Mouse (Mus musculus) MEL (cell line): ENCODE measurements around the gene Susd3. TPM values are rescaled to one million over a fixed set of nuclear protein-coding genes. Genes with fewer than 3 reads are reported as not detected.

ENCODE experiments used
- DNase-seq: peaks from one replicate; pipeline ENCODE4 v3.0.0; 2011; ENCODE audit warnings: low read depth, low spot score
- H3K27ac ChIP-seq: 2 replicates; pipeline ENCODE4 v1.5.1; 2012; ENCODE audit warnings: low read depth, mild to moderate bottlenecking, control low read depth, low read length, moderate library complexity; ENCODE audit not compliant: control insufficient read depth
- H3K27me3 ChIP-seq, 2 experiments: fragments of 150-350 bp in 1 of 2; sonication (generic) in 1 of 2; 2 replicates each; pipeline ENCODE4 v1.6.1; 2012; ENCODE audit warnings: low read length in 2 of 2, mild to moderate bottlenecking in 2 of 2, improper control_type of control experiment in 1 of 2, moderate library complexity in 1 of 2; ENCODE audit not compliant: insufficient read depth in 2 of 2, control insufficient read depth in 1 of 2
- H3K36me3 ChIP-seq, 2 experiments: 2 replicates each; pipeline ENCODE4 v1.6.1; 2012 to 2014; ENCODE audit warnings: low read length in 2 of 2, improper control_type of control experiment in 1 of 2, inconsistent platforms in 1 of 2, mild to moderate bottlenecking in 1 of 2; ENCODE audit not compliant: insufficient read depth in 2 of 2, control insufficient read depth in 1 of 2
- H3K4me1 ChIP-seq, 2 experiments: fragments of 150-350 bp in 1 of 2; sonication (generic) in 1 of 2; 2 replicates each; pipeline ENCODE4 v1.6.1; 2012; ENCODE audit warnings: low read length in 2 of 2, improper control_type of control experiment in 1 of 2, mild to moderate bottlenecking in 1 of 2; ENCODE audit not compliant: insufficient read depth in 2 of 2, control insufficient read depth in 1 of 2
- H3K4me3 ChIP-seq, 2 experiments: fragments of 150-350 bp in 1 of 2; sonication (generic) in 1 of 2; 2 replicates each; pipeline ENCODE4 v1.5.1; 2012; ENCODE audit warnings: low read depth in 2 of 2, low read length in 2 of 2, mild to moderate bottlenecking in 2 of 2, moderate library complexity in 2 of 2, control low read depth in 1 of 2, improper control_type of control experiment in 1 of 2; ENCODE audit not compliant: control insufficient read depth in 1 of 2, insufficient read depth in 1 of 2
- H3K79me2 ChIP-seq: 2 replicates; pipeline ENCODE4 v1.6.1; 2012; ENCODE audit warnings: mild to moderate bottlenecking, low read length, moderate library complexity; ENCODE audit not compliant: control insufficient read depth, poor library complexity, insufficient read depth
- H3K9ac ChIP-seq: 2 replicates; pipeline ENCODE4 v1.6.1; 2012; ENCODE audit warnings: low read depth, mild to moderate bottlenecking, control low read depth, low read length, moderate library complexity; ENCODE audit not compliant: control insufficient read depth, poor library complexity, severe bottlenecking
- H3K9me3 ChIP-seq: fragments of 150-350 bp; sonication (generic); replicated peaks from 2 replicates; pipeline ENCODE4 v1.6.1; 2012; ENCODE audit warnings: mild to moderate bottlenecking, low read length, improper control_type of control experiment, moderate library complexity; ENCODE audit not compliant: insufficient read depth
- BHLHE40 ChIP-seq: IDR thresholded peaks from 2 replicates; pipeline ENCODE4 v1.6.1; 2012; ENCODE audit warnings: low read depth, mild to moderate bottlenecking, inconsistent platforms, low read length, improper control_type of control experiment, borderline replicate concordance
- CHD1 ChIP-seq: IDR thresholded peaks from 2 replicates; pipeline ENCODE4 v1.6.1; 2012; ENCODE audit warnings: low read depth, mild to moderate bottlenecking, inconsistent platforms, low read length, improper control_type of control experiment
- CHD2 ChIP-seq: IDR thresholded peaks from 2 replicates; pipeline ENCODE4 v1.6.1; 2011; ENCODE audit warnings: low read length, improper control_type of control experiment
- CTCF ChIP-seq, 3 experiments: IDR thresholded peaks in 2 of 3; conservative IDR thresholded peaks in 1 of 3; 2 replicates each; pipeline ENCODE4 v1.5.1; 2011 to 2012; ENCODE audit warnings: low read length in 3 of 3, low read depth in 2 of 3, mild to moderate bottlenecking in 2 of 3, improper control_type of control experiment in 1 of 3, inconsistent platforms in 1 of 3, mixed read lengths in 1 of 3, moderate library complexity in 1 of 3; ENCODE audit not compliant: control insufficient read depth in 1 of 3, insufficient read depth in 1 of 3, poor library complexity in 1 of 3, severe bottlenecking in 1 of 3
- E2F4 ChIP-seq: IDR thresholded peaks from 2 replicates; pipeline ENCODE4 v1.6.1; 2011; ENCODE audit warnings: low read depth, low read length, improper control_type of control experiment, borderline replicate concordance
- EP300 ChIP-seq, 2 experiments: IDR thresholded peaks; 2 replicates each; pipeline ENCODE4 v1.6.1; 2011; ENCODE audit warnings: improper control_type of control experiment in 2 of 2, low read length in 2 of 2, low read depth in 1 of 2, mild to moderate bottlenecking in 1 of 2
- ETS1 ChIP-seq: IDR thresholded peaks from 2 replicates; pipeline ENCODE4 v1.6.1; 2012; ENCODE audit warnings: low read depth, mild to moderate bottlenecking, inconsistent platforms, low read length, improper control_type of control experiment, moderate library complexity
- HCFC1 ChIP-seq: IDR thresholded peaks from 2 replicates; pipeline ENCODE4 v1.6.1; 2012; ENCODE audit warnings: low read depth, mild to moderate bottlenecking, inconsistent platforms, low read length, improper control_type of control experiment, moderate library complexity
- JUND ChIP-seq: IDR thresholded peaks from 2 replicates; pipeline ENCODE4 v1.6.1; 2011; ENCODE audit warnings: low read depth, mild to moderate bottlenecking, improper control_type of control experiment, low read length
- KAT2A ChIP-seq: conservative IDR thresholded peaks from 2 replicates; pipeline ENCODE4 v1.6.1; 2012; ENCODE audit warnings: low read depth, low read length, improper control_type of control experiment, inconsistent platforms
- MAFK ChIP-seq: IDR thresholded peaks from 2 replicates; pipeline ENCODE4 v1.6.1; 2011; ENCODE audit warnings: low read depth, mild to moderate bottlenecking, low read length, improper control_type of control experiment, borderline replicate concordance
- MEF2A ChIP-seq: IDR thresholded peaks from 2 replicates; pipeline ENCODE4 v1.6.1; 2014; ENCODE audit warnings: low read depth, mild to moderate bottlenecking, inconsistent platforms, low read length, improper control_type of control experiment; ENCODE audit not compliant: poor library complexity, insufficient replicate concordance, severe bottlenecking; ENCODE audit errors: extremely low read depth
- MYC ChIP-seq: IDR thresholded peaks from 2 replicates; pipeline ENCODE4 v1.6.1; 2011; ENCODE audit warnings: low read depth, mild to moderate bottlenecking, low read length, improper control_type of control experiment, moderate library complexity
- NELFE ChIP-seq: IDR thresholded peaks from 2 replicates; pipeline ENCODE4 v1.6.1; 2011; ENCODE audit warnings: low read depth, low read length, improper control_type of control experiment
- NRF1 ChIP-seq: IDR thresholded peaks from 2 replicates; pipeline ENCODE4 v1.6.1; 2014; ENCODE audit warnings: low read depth, mild to moderate bottlenecking, inconsistent platforms, low read length, improper control_type of control experiment, moderate library complexity; ENCODE audit not compliant: poor library complexity, insufficient read depth, severe bottlenecking
- POLR2AphosphoS2 ChIP-seq: IDR thresholded peaks from 2 replicates; pipeline ENCODE4 v1.6.1; 2011; ENCODE audit warnings: low read length, improper control_type of control experiment
- POLR2AphosphoS5 ChIP-seq: IDR thresholded peaks from 2 replicates; pipeline ENCODE4 v1.6.1; 2012; ENCODE audit warnings: low read depth, borderline replicate concordance, mild to moderate bottlenecking, inconsistent platforms, low read length, moderate library complexity, mixed read lengths
- RAD21 ChIP-seq: IDR thresholded peaks from 2 replicates; pipeline ENCODE4 v1.6.1; 2011; ENCODE audit warnings: mild to moderate bottlenecking, low read depth, low read length, improper control_type of control experiment
- SIN3A ChIP-seq: IDR thresholded peaks from 2 replicates; pipeline ENCODE4 v1.6.1; 2012; ENCODE audit warnings: low read length, improper control_type of control experiment, inconsistent platforms
- SMC3 ChIP-seq: IDR thresholded peaks from 2 replicates; pipeline ENCODE4 v1.6.1; 2011; ENCODE audit warnings: low read depth, low read length, improper control_type of control experiment
- TBP ChIP-seq: IDR thresholded peaks from 2 replicates; pipeline ENCODE4 v1.8.0; 2011; ENCODE audit warnings: low read depth, low read length, improper control_type of control experiment
- UBTF ChIP-seq: IDR thresholded peaks from 2 replicates; pipeline ENCODE4 v1.6.1; 2012; ENCODE audit warnings: low read depth, mild to moderate bottlenecking, inconsistent platforms, low read length, improper control_type of control experiment, moderate library complexity, borderline replicate concordance; ENCODE audit not compliant: insufficient read depth
- USF1 ChIP-seq: IDR thresholded peaks from 2 replicates; pipeline ENCODE4 v1.6.1; 2014; ENCODE audit warnings: low read depth, mild to moderate bottlenecking, inconsistent platforms, low read length, improper control_type of control experiment, moderate library complexity
- USF2 ChIP-seq, 2 experiments: IDR thresholded peaks; 2 replicates each; pipeline ENCODE4 v1.6.1; 2011 to 2012; ENCODE audit warnings: improper control_type of control experiment in 2 of 2, low read length in 2 of 2, borderline replicate concordance in 1 of 2, inconsistent platforms in 1 of 2, low read depth in 1 of 2, mild to moderate bottlenecking in 1 of 2; ENCODE audit not compliant: insufficient read depth in 1 of 2
- ZC3H11A ChIP-seq: IDR thresholded peaks from 2 replicates; pipeline ENCODE4 v1.6.1; 2012; ENCODE audit warnings: low read depth, mild to moderate bottlenecking, inconsistent platforms, low read length, improper control_type of control experiment
- ZMIZ1 ChIP-seq: IDR thresholded peaks from 2 replicates; pipeline ENCODE4 v1.6.1; 2012; ENCODE audit warnings: low read depth, mild to moderate bottlenecking, inconsistent platforms, low read length, improper control_type of control experiment, moderate library complexity
- polyA plus RNA-seq, 2 experiments: library from polyadenylated mRNA; stranded (reverse) in 1 of 2; unstranded in 1 of 2; fragments of >175 nt in 1 of 2; fragments of >200 nt in 1 of 2; gene quantifications; 2 replicates each; pipeline versions ENCODE4 v1.2.1 to v1.2.4; 2012; ENCODE audit warnings: low replicate concordance in 2 of 2, low read depth in 1 of 2; ENCODE audit not compliant: insufficient read length in 2 of 2, insufficient read depth in 1 of 2, missing spikeins in 1 of 2
- total RNA-seq: library from RNA; depleted of rRNA; stranded (reverse); fragments of 300-350 nt; gene quantifications from 2 replicates; pipeline ENCODE4 v1.2.3, GENCODE M21; 2012

The Susd3 gene
- total and polyA plus RNA-seq, 3 experiments, result 10.8 to 16.2 TPM; not detected in 1

DNA sequence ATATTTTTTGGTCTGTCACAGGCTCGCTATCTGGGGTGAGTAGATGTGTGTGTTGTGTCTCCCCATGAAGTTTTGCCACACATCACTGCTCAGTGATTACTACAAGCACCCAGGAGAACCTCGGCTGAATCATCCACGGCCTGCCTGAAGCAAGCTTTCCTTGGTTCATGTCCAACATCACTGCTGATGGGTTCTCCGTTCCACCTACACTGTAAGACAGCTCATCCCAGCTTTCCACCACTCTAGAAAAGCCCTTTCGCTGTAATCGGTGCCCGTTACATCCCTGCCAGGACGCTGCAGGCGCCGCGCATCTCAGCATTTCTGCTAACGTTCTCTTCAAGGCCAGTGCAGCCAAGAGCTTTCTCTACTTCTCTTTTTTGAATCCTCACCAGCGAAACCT is 4.2 kb upstream of the Susd3 start:
- Histone ChIP-seq H3K36me3 (no peaks in the 10 kb centered on the region), H3K4me3 (no peak overlapping the region), H3K27me3 (no peaks in the 10 kb centered on the region), H3K27ac (no peak overlapping the region), H3K9ac (no peak overlapping the region), H3K9me3 (no peaks in the 10 kb centered on the region), H3K79me2 (no peaks in the 10 kb centered on the region), H3K4me1 (peaks cover 0 to 9% of the 10 kb centered on the region in 2 experiments; a peak in 2 of 4 replicates)
- TF ChIP-seq MYC, result no peak
- no peak for TF ChIP-seq KAT2A
- TF ChIP-seq NRF1, result no peak
- no peak for TF ChIP-seq TBP
- TF ChIP-seq BHLHE40, result no peak
- no peak for TF ChIP-seq RAD21
- TF ChIP-seq CHD2, result no peak
- no peak for TF ChIP-seq ETS1
- TF ChIP-seq MAFK, result no peak
- no peak for TF ChIP-seq SMC3
- TF ChIP-seq POLR2AphosphoS5, result no peak
- no peak for TF ChIP-seq SIN3A
- TF ChIP-seq CTCF (IDR thresholded peaks at IDR 0.05 in 2 of 3, conservative IDR thresholded peaks at IDR 0.05 in 1 of 3; ENCODE audit: control insufficient read depth in 1 of 3, insufficient read depth in 1 of 3, low read depth in 2 of 3, low read length in 3 of 3, poor library complexity in 1 of 3, severe bottlenecking in 1 of 3), result no peak
- TF ChIP-seq MEF2A, result no peak
- no peak for TF ChIP-seq HCFC1
- TF ChIP-seq CHD1, result no peak
- TF ChIP-seq JUND, result no peak
- TF ChIP-seq ZMIZ1, result no peak
- TF ChIP-seq NELFE, result no peak
- no peak for DNase-seq

- peaks cover 0 to 9% of the 10 kb centered on the region in 2 experiments; a peak in 2 of 4 replicates for H3K4me1 ChIP-seq
- H3K27ac ChIP-seq, result no peak overlapping the region
- TF ChIP-seq ZMIZ1 (no peak), POLR2AphosphoS2 (no peak), UBTF (no peak), ZC3H11A (no peak), POLR2AphosphoS5 (no peak), E2F4 (no peak), USF1 (no peak), KAT2A (no peak), USF2 (IDR thresholded peaks at IDR 0.05; ENCODE audit: borderline replicate concordance in 1 of 2, insufficient read depth in 1 of 2, low read depth in 1 of 2, low read length in 2 of 2) (no peak), NELFE (no peak), EP300 (IDR thresholded peaks at IDR 0.05; ENCODE audit: low read depth in 1 of 2, low read length in 2 of 2) (no peak), MYC (no peak), CHD1 (no peak), CTCF (IDR thresholded peaks at IDR 0.05 in 2 of 3, conservative IDR thresholded peaks at IDR 0.05 in 1 of 3; ENCODE audit: control insufficient read depth in 1 of 3, insufficient read depth in 1 of 3, low read depth in 2 of 3, low read length in 3 of 3, poor library complexity in 1 of 3, severe bottlenecking in 1 of 3) (no peak), ETS1 (no peak), HCFC1 (no peak)
- H3K79me2 ChIP-seq, result no peaks in the 10 kb centered on the region
- no peaks in the 10 kb centered on the region for H3K36me3 ChIP-seq
- no peak for DNase-seq
- H3K27me3 ChIP-seq, result no peaks in the 10 kb centered on the region
- H3K9me3 ChIP-seq, result no peaks in the 10 kb centered on the region
- no peak overlapping the region for H3K9ac ChIP-seq
- no peak overlapping the region for H3K4me3 ChIP-seq
Observed at GRCm38 (mm10) chr13:49252113-49252512, 3.6 kb upstream of the Susd3 start.
